Mouse (Mus musculus) liver, embryonic 14.5 days (tissue): ENCODE measurements around the gene Fes. TPM values are rescaled to one million over a fixed set of nuclear protein-coding genes. Genes with fewer than 3 reads are reported as not detected.

Experiments
- ATAC-seq: fragments of 200-750 bp; cut with Nextera tagmentation; 2 replicates; pipeline ENCODE4 v1.8.0; 2017; ENCODE audit warnings: moderate number of reproducible peaks, mild to moderate bottlenecking, moderate library complexity; ENCODE audit not compliant: insufficient read depth
- DNase-seq, 3 experiments: peaks; one replicate each; pipeline ENCODE4 v3.0.0-alpha.2; 2012 to 2013; ENCODE audit warnings: low read depth in 3 of 3, low spot score in 3 of 3
- H3K27ac ChIP-seq: fragments of 300-500 bp; sonication (generic); 2 replicates; pipeline ENCODE4 v1.5.1; 2014; ENCODE audit warnings: moderate library complexity, mild to moderate bottlenecking, control low read depth, inconsistent platforms
- H3K27me3 ChIP-seq: fragments of 300-500 bp; sonication (generic); 2 replicates; pipeline ENCODE4 v1.6.1; 2014; ENCODE audit warnings: mild to moderate bottlenecking, low read length, moderate library complexity; ENCODE audit not compliant: control insufficient read depth, insufficient read depth
- H3K36me3 ChIP-seq: fragments of 300-500 bp; sonication (generic); replicated peaks from 2 replicates; pipeline ENCODE4 v1.6.1; 2014; ENCODE audit warnings: low read depth; ENCODE audit not compliant: control insufficient read depth, insufficient read depth
- H3K4me1 ChIP-seq, 2 experiments: fragments of 200-500 bp in 1 of 2; fragments of 300-500 bp in 1 of 2; sonication (generic) in 1 of 2; replicated peaks; 2 replicates each; pipeline ENCODE4 v1.6.1; 2012 to 2014; ENCODE audit warnings: antibody characterized with exemption in 1 of 2, inconsistent platforms in 1 of 2, low read length in 1 of 2; ENCODE audit not compliant: control insufficient read depth in 2 of 2, insufficient read depth in 2 of 2
- H3K4me2 ChIP-seq: fragments of 300-500 bp; sonication (generic); 2 replicates; pipeline ENCODE4 v1.6.1; 2014; ENCODE audit warnings: low read depth, mild to moderate bottlenecking, control low read depth, moderate library complexity
- H3K4me3 ChIP-seq, 2 experiments: fragments of 200-500 bp in 1 of 2; fragments of 300-500 bp in 1 of 2; sonication (generic) in 1 of 2; 2 replicates each; pipeline ENCODE4 v1.5.1; 2012 to 2014; ENCODE audit warnings: low read depth in 2 of 2, low read length in 2 of 2, mild to moderate bottlenecking in 2 of 2, control low read depth in 1 of 2, inconsistent platforms in 1 of 2, moderate library complexity in 1 of 2; ENCODE audit not compliant: insufficient read depth in 1 of 2
- H3K9ac ChIP-seq: fragments of 300-500 bp; sonication (generic); replicated peaks from 2 replicates; pipeline ENCODE4 v1.6.1; 2014; ENCODE audit warnings: mild to moderate bottlenecking, control low read depth, moderate library complexity
- H3K9me3 ChIP-seq: fragments of 300-500 bp; sonication (generic); 2 replicates; pipeline ENCODE4 v1.6.1; 2016; ENCODE audit warnings: low read length, mixed read lengths; ENCODE audit not compliant: control insufficient read depth
- CTCF ChIP-seq: IDR thresholded peaks from 2 replicates; pipeline ENCODE4 v1.5.1; 2016; ENCODE audit warnings: antibody characterized with exemption, low read depth, control low read depth
- EP300 ChIP-seq: IDR thresholded peaks from 2 replicates; pipeline ENCODE4 v1.6.1; 2016; ENCODE audit warnings: antibody characterized with exemption, low read depth
- WGBS: fragments of 180-500 bp; shearing (Covaris S2); extraction: QIAGEN DNeasy Blood & Tissue Kit; methylation state at CpG from one replicate; pipeline ENCODE4 v1.1.7; 2014; ENCODE audit not compliant: insufficient replicate concordance; 5-methylcytosine and 5-hydroxymethylcytosine counted together
- polyA plus RNA-seq, 2 experiments: library from polyadenylated mRNA; depleted of rRNA in 1 of 2; stranded (reverse) in 1 of 2; unstranded in 1 of 2; fragments of >200 nt; fragmentation: Nextera tagmentation in 1 of 2; extraction: Ambion mirVana in 1 of 2; gene quantifications; 2 replicates each; pipeline versions ENCODE4 v1.2.1 to v1.2.3; 2012 to 2014

Gene Fes
- polyA plus RNA-seq, 2 experiments = 9.0 to 11.9 TPM

DNA sequence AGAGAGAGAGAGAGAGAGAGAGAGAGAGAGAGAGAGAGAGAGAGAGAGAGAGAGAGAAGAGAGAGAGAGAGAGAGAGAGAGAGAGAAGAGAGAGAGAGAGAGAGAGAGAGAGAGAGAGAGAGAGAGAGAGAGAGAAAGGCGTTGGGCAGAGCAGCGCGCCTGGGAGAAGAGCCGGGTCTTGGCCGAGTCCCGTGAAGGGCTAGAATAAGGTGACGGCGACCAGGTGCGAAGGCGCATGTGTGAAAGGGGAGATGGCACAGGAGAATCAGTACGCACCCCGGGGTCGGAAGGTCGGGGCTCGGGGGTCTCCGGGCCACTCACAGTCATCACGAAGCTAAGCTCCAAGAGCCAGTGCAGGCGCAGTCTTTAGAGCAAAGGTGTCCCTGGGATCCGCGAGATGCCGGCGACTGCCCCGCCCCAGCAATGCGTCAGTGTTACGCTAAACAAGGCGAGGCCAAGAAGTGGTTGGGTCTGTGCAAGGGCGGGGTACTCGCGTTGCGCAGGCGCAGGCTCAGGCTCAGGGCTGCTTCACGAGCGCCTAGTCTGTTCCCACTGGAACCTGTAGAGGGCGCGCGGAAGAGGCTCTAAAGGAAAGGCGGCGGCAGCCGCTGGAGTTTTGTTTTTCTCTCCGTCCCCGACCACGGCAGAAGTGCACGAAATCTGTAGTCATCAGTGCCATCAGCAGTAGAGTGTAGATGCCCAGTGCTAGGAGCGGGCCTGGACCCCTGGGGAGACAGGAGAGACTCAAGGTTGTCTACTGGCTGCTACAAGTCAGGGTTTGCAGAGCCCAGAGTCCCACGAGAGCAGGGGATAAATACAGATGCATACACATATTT lies 47.7 kb downstream of the Fes start:
- Histone ChIP-seq H3K27me3 (no peaks in the 10 kb centered on the region), H3K9ac (peak overlapping the region; percentile 85), H3K4me2 (peak overlapping the region; percentile 77), H3K36me3 (peaks cover 11% of the 10 kb centered on the region), H3K9me3 (no peaks in the 10 kb centered on the region), H3K4me3 (peak overlapping the region; percentile 64 to 86), H3K4me1 (peaks cover 6 to 31% of the 10 kb centered on the region in 2 experiments; a peak in 3 of 4 replicates), H3K27ac (peak overlapping the region; percentile 73)
- ATAC-seq = peak; percentile 98
- peak; percentile 96 to 98 (median 96) for DNase-seq
- TF ChIP-seq CTCF (peak; percentile 95), EP300 (no peak)
- under 1% methylated on average over 45 of the region's 45 CpGs for WGBS

DNA sequence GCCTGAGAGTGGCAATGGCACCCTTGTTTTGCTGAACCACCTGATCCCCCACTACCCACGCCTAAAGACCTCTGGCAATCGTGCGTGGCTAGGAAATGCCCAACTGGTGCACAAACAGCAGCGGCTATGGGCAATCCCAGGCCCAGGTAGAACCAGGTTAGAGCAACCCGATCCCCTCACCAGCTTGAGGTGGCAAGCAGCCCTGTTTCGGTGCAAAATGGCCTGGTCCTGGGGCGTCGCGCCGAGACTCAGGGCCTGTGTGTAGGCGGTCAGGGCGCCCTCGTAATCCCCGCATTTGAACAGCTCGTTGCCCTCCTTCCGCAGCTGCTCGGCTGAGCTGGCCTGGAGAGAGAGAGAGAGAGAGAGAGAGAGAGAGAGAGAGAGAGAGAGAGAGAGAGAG lies 48.4 kb downstream of the Fes start:
- H3K4me1 ChIP-seq = peaks cover 6 to 31% of the 10 kb centered on the region in 2 experiments; a peak in 3 of 4 replicates
- WGBS = 11% methylated on average over 17 of the region's 17 CpGs
- peak overlapping the region; percentile 60 to 64 for H3K4me3 ChIP-seq
- H3K9ac ChIP-seq = peak overlapping the region; percentile 73
- DNase-seq (no peak), ATAC-seq (no peak)
- TF ChIP-seq EP300 = no peak
- TF ChIP-seq CTCF = no peak
- H3K4me2 ChIP-seq = peak overlapping the region; percentile 77
- no peaks in the 10 kb centered on the region for H3K27me3 ChIP-seq
- no peak overlapping the region for H3K27ac ChIP-seq
- no peaks in the 10 kb centered on the region for H3K9me3 ChIP-seq
- H3K36me3 ChIP-seq = peaks cover 11% of the 10 kb centered on the region

GRCm38 (mm10) chr7:80336932-80337331 lies 50.8 kb downstream of the Fes start:
- Histone ChIP-seq H3K27me3 (no peaks in the 10 kb centered on the region), H3K4me1 (peaks cover 6 to 18% of the 10 kb centered on the region in 2 experiments; a peak in 3 of 4 replicates), H3K4me2 (no peak overlapping the region), H3K9me3 (no peaks in the 10 kb centered on the region), H3K27ac (no peak overlapping the region), H3K9ac (no peak overlapping the region), H3K36me3 (peaks cover 17% of the 10 kb centered on the region), H3K4me3 (no peak overlapping the region)
- no peak for DNase-seq
- 78% methylated on average over 3 of the region's 3 CpGs for WGBS
- ATAC-seq = no peak
- TF ChIP-seq EP300 (no peak), CTCF (no peak)

DNA sequence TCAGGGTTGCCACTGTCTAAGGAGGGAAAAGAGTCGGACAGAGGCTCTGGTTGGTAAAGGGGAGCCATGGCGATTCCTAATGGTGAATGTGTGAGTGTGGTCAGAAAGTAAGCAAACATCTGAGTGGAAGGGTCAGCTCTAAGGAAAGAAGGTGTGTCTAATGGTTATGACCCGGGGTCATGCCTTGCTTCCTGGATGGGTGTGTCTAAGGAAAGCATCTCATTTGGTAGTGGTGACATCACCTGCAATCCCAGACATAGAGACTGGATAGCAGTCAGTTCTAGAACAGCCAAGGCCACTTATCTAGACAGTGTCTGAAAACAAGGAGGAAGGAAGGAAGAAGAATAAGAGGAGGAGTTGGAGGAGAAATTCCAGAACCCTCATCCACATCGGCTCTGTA lies 52.9 kb downstream of the Fes start:
- H3K36me3 ChIP-seq = peaks cover 18% of the 10 kb centered on the region
- no peak for TF ChIP-seq CTCF
- TF ChIP-seq EP300 = no peak
- no peak for DNase-seq
- H3K4me2 ChIP-seq = no peak overlapping the region
- no peak overlapping the region for H3K27ac ChIP-seq
- peaks cover 4 to 9% of the 10 kb centered on the region in 2 experiments; a peak in 3 of 4 replicates for H3K4me1 ChIP-seq
- H3K4me3 ChIP-seq = no peak overlapping the region
- ATAC-seq = no peak
- no peaks in the 10 kb centered on the region for H3K27me3 ChIP-seq
- 71% methylated on average over 4 of the region's 4 CpGs for WGBS
- no peak overlapping the region for H3K9ac ChIP-seq
- H3K9me3 ChIP-seq = no peaks in the 10 kb centered on the region

- Histone ChIP-seq H3K9me3 (no peaks in the 10 kb centered on the region), H3K9ac (no peak overlapping the region), H3K27ac (no peak overlapping the region), H3K27me3 (no peaks in the 10 kb centered on the region), H3K4me1 (no peaks in the 10 kb centered on the region), H3K4me2 (no peak overlapping the region), H3K36me3 (peaks cover 15% of the 10 kb centered on the region), H3K4me3 (no peak overlapping the region)
- DNase-seq = no peak
- WGBS = 90% methylated on average over 19 of the region's 19 CpGs
- ATAC-seq = no peak
- TF ChIP-seq CTCF (no peak), EP300 (no peak)
These were observed 56.3 kb downstream of the Fes start for GRCm38 (mm10) chr7:80331433-80331832.
